Mouse (Mus musculus) MEL (cell line): ENCODE results near the gene Bphl.

Experiments
- GABPA ChIP-seq: IDR thresholded peaks from 2 replicates; pipeline ENCODE4 v1.6.1; 2012; ENCODE audit warnings: low read depth, mild to moderate bottlenecking, inconsistent platforms, low read length, improper control_type of control experiment, moderate library complexity
- MAX ChIP-seq: IDR thresholded peaks from 2 replicates; pipeline ENCODE4 v1.6.1; 2011; ENCODE audit warnings: low read length, improper control_type of control experiment
- POLR2A ChIP-seq, 2 experiments: IDR thresholded peaks; 2 replicates each; pipeline ENCODE4 v1.6.1; 2011 to 2012; ENCODE audit warnings: low read length in 2 of 2, mild to moderate bottlenecking in 2 of 2, control low read depth in 1 of 2, improper control_type of control experiment in 1 of 2, low read depth in 1 of 2, moderate library complexity in 1 of 2; ENCODE audit not compliant: control insufficient read depth in 1 of 2, insufficient read depth in 1 of 2, poor library complexity in 1 of 2
- UBTF ChIP-seq: IDR thresholded peaks from 2 replicates; pipeline ENCODE4 v1.6.1; 2012; ENCODE audit warnings: low read depth, mild to moderate bottlenecking, inconsistent platforms, low read length, improper control_type of control experiment, moderate library complexity, borderline replicate concordance; ENCODE audit not compliant: insufficient read depth

- TF ChIP-seq MAX (no peak), UBTF (no peak), GABPA (no peak), POLR2A (IDR thresholded peaks at IDR 0.05; ENCODE audit: control insufficient read depth in 1 of 2, insufficient read depth in 1 of 2, low read depth in 1 of 2, low read length in 2 of 2, poor library complexity in 1 of 2) (no peak)
These were observed 74.5 kb downstream of the Bphl start for GRCm38 (mm10) chr13:34111878-34112277.
